Mouse (Mus musculus): ENCODE data around the gene St6gal2. TPM values are rescaled to one million over a fixed set of nuclear protein-coding genes. Genes with fewer than 3 reads are reported as not detected.

Gene St6gal2
- not detected for polyA plus RNA-seq (2015; fragmentation: Illumina TruSeq; extraction: RNeasy Lipid Tissue Mini Kit (QIAGEN cat#74804); ENCODE audit: insufficient read depth, low replicate concordance)

DNA sequence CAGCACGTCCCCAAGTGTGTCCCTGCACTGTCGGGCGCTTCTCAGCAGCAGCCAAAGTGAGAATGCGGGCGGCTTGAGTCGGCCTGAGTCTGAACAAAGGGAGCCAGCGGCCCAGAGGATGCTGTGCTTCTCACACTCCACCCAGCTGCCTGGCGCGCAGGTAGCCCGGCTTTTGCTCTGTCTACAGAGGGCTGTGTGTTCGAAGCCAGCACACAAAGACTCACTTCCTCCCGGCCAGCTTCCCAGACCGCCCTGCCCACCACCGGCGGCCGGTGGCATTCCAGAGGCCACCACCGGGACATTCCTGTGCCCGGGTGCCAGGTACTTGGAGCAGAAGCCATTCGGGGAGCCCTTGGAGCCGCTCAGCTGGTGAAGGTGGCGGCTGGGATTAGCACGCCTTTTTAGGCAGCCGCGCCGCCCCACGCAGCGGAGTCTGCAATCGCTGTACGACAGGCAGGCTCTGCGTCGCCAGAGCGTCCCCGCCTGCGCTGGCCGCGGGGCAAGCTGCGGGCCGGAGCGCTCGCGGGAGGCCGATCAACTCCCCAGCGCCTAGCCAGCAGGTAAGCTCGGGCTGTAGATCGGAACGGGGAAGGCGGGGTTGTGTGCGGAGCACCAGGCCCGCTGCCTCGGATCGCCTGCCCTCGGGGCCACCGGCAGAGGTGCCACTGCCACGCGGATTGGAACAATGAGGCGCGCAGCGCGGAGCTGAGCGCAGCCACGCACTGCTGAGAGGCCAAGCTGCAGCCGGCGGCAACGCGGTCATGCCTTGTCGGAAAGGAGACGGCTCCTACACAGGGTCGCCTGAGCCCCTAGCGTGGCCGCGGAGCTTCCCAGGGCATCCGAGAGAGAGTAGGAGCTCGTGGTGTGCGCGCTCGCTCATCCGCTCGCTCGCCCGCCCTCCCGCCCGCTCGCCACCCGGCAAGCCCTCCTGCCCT is at the start of gene St6gal2:
St6gal2 (plus strand) TSS at position 133 of the 935 bp plus-strand sequence.

Other genes starting within 250 kb of the St6gal2 start
- not detected for gene Vmn2r118, start 179.8 kb downstream of the St6gal2 start, polyA plus RNA-seq (2015; fragmentation: Illumina TruSeq; extraction: RNeasy Lipid Tissue Mini Kit (QIAGEN cat#74804); ENCODE audit: insufficient read depth, low replicate concordance)